Mouse (Mus musculus) adrenal gland, postnatal 10 days (tissue): ENCODE measurements around the gene Wdr44. TPM values are rescaled to one million over a fixed set of nuclear protein-coding genes. Genes with fewer than 3 reads are reported as not detected.
"Not testable (repeated sequence)": the region's sequence is repeated elsewhere in the genome, so short reads cannot be mapped to it uniquely, and the experiment has no call there.

Experiments used
- DNase-seq: peaks from one replicate; pipeline ENCODE4 v3.0.0; 2021; ENCODE audit warnings: mixed read lengths
- total RNA-seq, 2 experiments: library from RNA; stranded (reverse); gene quantifications; 2 replicates each; pipeline ENCODE4 v1.2.3; 2021

Wdr44 gene
- total RNA-seq, 2 experiments from 2014 or later, result 7.7 to 9.4 TPM

DNA sequence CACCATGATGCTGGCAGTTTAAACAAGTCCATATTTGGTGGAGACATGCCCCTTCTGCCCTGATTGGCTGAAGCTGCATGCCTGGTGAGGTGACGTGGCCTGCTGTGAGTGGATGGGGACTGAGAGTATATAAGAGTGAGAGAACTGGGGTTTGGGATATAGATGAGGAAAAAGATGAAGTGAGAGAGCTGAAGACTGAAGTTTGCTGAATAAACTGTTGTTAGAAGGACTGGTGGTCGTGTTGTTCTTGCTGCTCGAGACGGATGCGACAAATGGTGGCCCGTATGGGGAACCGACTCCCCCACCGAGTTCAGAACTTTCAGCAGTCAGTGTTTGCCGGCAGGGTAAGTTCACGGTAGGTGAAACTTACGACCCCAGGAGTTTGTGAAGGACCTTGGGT lies 140.9 kb downstream of the Wdr44 start:
- DNase-seq, result not testable (repeated sequence)

DNA sequence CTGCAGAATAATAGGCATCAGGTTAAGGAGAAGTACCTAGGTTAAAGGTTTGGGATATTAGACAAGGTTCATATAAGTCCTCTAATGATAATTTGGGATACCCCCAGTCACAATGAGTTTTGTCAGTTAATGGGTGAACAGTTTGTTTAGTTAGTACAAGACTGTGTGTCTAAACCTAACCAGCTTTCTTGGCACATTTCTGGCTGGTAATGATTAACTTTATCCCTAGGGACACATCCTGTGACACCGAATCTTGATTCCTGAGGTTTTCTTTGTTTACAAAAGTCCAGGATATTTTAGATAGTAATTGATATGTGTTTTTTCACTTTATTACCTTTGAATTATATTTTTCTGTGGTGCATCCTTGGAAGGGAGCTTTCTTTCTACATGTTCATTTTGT lies 148.1 kb downstream of the Wdr44 start:
- no peak for DNase-seq

Other genes starting within 250 kb of the Wdr44 start
- not detected for gene Gm4907, start 189.5 kb downstream of the Wdr44 start, total RNA-seq